Mouse (Mus musculus) G1E (cell line): ENCODE data around the gene Gm28047.

Experiments
- CTCF ChIP-seq: IDR thresholded peaks from 2 replicates; pipeline ENCODE4 v1.5.1; 2012; ENCODE audit warnings: low read depth, low read length, inconsistent platforms, mixed read lengths
- GATA1 ChIP-seq: IDR thresholded peaks from 2 replicates; pipeline ENCODE4 v1.6.1; 2012; ENCODE audit warnings: borderline replicate concordance, low read length, inconsistent platforms, mixed read lengths
- POLR2AphosphoS5 ChIP-seq: IDR thresholded peaks from 2 replicates; pipeline ENCODE4 v1.6.1; 2012; ENCODE audit warnings: low read depth, low read length, inconsistent platforms; ENCODE audit not compliant: insufficient replicate concordance
- TAL1 ChIP-seq: conservative IDR thresholded peaks from 2 replicates; pipeline ENCODE4 v1.6.1; 2012; ENCODE audit warnings: low read depth, low read length, inconsistent platforms, mixed read lengths

DNA sequence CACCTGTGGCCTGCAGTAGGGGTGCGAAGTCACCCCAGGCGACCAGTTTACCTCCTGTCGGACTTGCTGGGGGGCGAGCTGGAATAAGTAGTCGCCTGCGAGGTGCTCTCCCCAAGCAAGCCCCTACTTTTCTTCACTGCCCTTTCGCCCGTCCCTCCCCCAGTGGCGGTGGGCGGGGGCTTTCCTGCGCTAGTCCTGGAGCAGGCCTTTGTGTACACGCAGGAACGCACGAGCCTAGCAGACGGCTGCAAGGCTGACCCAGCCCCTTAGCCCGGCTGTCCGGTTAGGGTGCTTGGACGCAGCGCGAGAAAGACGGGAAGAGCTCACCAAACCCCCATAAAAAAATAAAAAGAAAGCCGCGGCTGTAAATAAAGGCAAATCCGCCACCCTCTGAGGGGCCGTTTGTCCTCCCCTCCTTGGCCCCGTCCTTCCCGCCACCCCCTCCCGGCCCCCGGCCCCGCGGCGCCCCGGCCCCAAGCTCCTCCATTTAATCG, 46.9 kb upstream of the Gm28047 start:
- TF ChIP-seq GATA1 (no peak), CTCF (no peak), POLR2AphosphoS5 (no peak), TAL1 (no peak)
